8 mouse cellular contexts compared by ENCODE assay signal in genomic region chr17:67996097-67996768, GRCm38 (mm10). TPM values are rescaled to one million over a fixed set of nuclear protein-coding genes. Genes with fewer than 3 reads are reported as not detected.
A peak's percentile ranks its signal among the peaks of the same experiment; 100 is the strongest.
DNase-seq lines count a peak whose midpoint lies in the region; ATAC-seq and TF ChIP-seq lines count a peak whose summit lies in the region.

No protein-coding gene starts in this region.

- peaks cover 62% of the 10 kb centered on the region for H3K4me1 ChIP-seq in embryonic facial prominence, embryonic 10.5 days
- peaks cover 32% of the 10 kb centered on the region for H3K4me1 ChIP-seq in kidney, embryonic 15.5 days
- H3K4me1 ChIP-seq in neural tube, embryonic 15.5 days, result 0 out of 2 replicates have a peak, but pooled peaks cover 4% of the 10 kb centered on the region

- H3K36me3 ChIP-seq in embryonic facial prominence, embryonic 10.5 days (replicated peaks), result peaks cover 6% of the 10 kb centered on the region; the same call in 1 of the 2 replicates
- no peaks in the 10 kb centered on the region for H3K36me3 ChIP-seq in kidney, embryonic 15.5 days
- H3K36me3 ChIP-seq in myocyte (ENCODE audit: control insufficient read depth, insufficient read depth), result peaks cover 5% of the 10 kb centered on the region
- H3K36me3 ChIP-seq in neural tube, embryonic 15.5 days, result no peaks in the 10 kb centered on the region

- H3K4me2 ChIP-seq in kidney, embryonic 15.5 days, result peak overlapping the region; percentile 32
- peak overlapping the region; percentile 59 for H3K4me2 ChIP-seq in myocyte (ENCODE audit: low read depth)
- no peak overlapping the region for H3K4me2 ChIP-seq in neural tube, embryonic 15.5 days

- peak; percentile 26 for DNase-seq in kidney, adult 9 months
- DNase-seq in kidney, adult 18-20 months, result no peak
- peak; percentile 46 for DNase-seq in embryonic facial prominence, embryonic 10.5 days (ENCODE audit: low spot score)
- no peak for DNase-seq in cerebellum, adult 9-10 months
- no peak for DNase-seq in cerebellum, adult 18-20 months

- H3K27me3 ChIP-seq in embryonic facial prominence, embryonic 10.5 days (replicated peaks; ENCODE audit: low read depth, poor library complexity, severe bottlenecking), result no peaks in the 10 kb centered on the region
- H3K27me3 ChIP-seq in kidney, embryonic 15.5 days, result no peaks in the 10 kb centered on the region
- no peaks in the 10 kb centered on the region for H3K27me3 ChIP-seq in myocyte (ENCODE audit: control insufficient read depth, insufficient read depth, insufficient read length)
- no peaks in the 10 kb centered on the region for H3K27me3 ChIP-seq in neural tube, embryonic 15.5 days (replicated peaks)

- no peak overlapping the region for H3K9ac ChIP-seq in kidney, embryonic 15.5 days
- H3K9ac ChIP-seq in neural tube, embryonic 15.5 days (replicated peaks), result no peak overlapping the region

- 14% methylated on average over 14 of the region's 14 CpGs for WGBS in embryonic facial prominence, embryonic 10.5 days
- 8% methylated on average over 14 of the region's 14 CpGs for WGBS in kidney, embryonic 15.5 days
- WGBS in neural tube, embryonic 15.5 days, result 30% methylated on average over 14 of the region's 14 CpGs

- H3K4me3 ChIP-seq in embryonic facial prominence, embryonic 10.5 days, result peak overlapping the region; percentile 35
- H3K4me3 ChIP-seq in kidney, embryonic 15.5 days (replicated peaks), result no peak overlapping the region
- H3K4me3 ChIP-seq in myocyte, result no peak overlapping the region
- no peak overlapping the region for H3K4me3 ChIP-seq in neural tube, embryonic 15.5 days (replicated peaks)

- ATAC-seq in kidney, embryonic 15.5 days (replicated peaks; ENCODE audit: low FRiP score), result peak; percentile 84
- ATAC-seq in neural tube, embryonic 15.5 days (ENCODE audit: low FRiP score), result no peak

- peak overlapping the region; percentile 61 for H3K27ac ChIP-seq in embryonic facial prominence, embryonic 10.5 days (replicated peaks)
- H3K27ac ChIP-seq in kidney, embryonic 15.5 days, result peak overlapping the region; percentile 52
- H3K27ac ChIP-seq in neural tube, embryonic 15.5 days (replicated peaks), result no peak overlapping the region

- H3K79me2 ChIP-seq in myocyte (ENCODE audit: control insufficient read depth, insufficient read depth), result peaks cover 47% of the 10 kb centered on the region

- H3K9me3 ChIP-seq in embryonic facial prominence, embryonic 10.5 days, result no peaks in the 10 kb centered on the region
- H3K9me3 ChIP-seq in kidney, embryonic 15.5 days (replicated peaks), result no peaks in the 10 kb centered on the region
- no peaks in the 10 kb centered on the region for H3K9me3 ChIP-seq in neural tube, embryonic 15.5 days (replicated peaks)

- H3ac ChIP-seq in myocyte (ENCODE audit: control insufficient read depth, insufficient read length), result no peak overlapping the region

- TF ChIP-seq POLR2A in myocyte (IDR thresholded peaks at IDR 0.05; ENCODE audit: insufficient read length, low read depth), result no peak

TF ChIP-seq in myocyte, 11 proteins besides CTCF, POLR2A, EP300 and RAD21:
- TF ChIP-seq USF1 (IDR thresholded peaks at IDR 0.05; ENCODE audit: low read depth) (peak; percentile 58), SRF (IDR thresholded peaks at IDR 0.05; ENCODE audit: control insufficient read depth, insufficient read length, low read depth) (no peak), MYOG (IDR thresholded peaks at IDR 0.05; ENCODE audit: control insufficient read depth in 1 of 3, insufficient read depth in 1 of 3, insufficient read length in 2 of 3, low read depth in 2 of 3) (peak in 2 of 3 experiments; percentile 7 to 82), TCF12 (IDR thresholded peaks at IDR 0.05; ENCODE audit: insufficient read depth, poor library complexity, severe bottlenecking) (peak; percentile 77), MYOD1 (IDR thresholded peaks at IDR 0.05; ENCODE audit: control insufficient read depth in 1 of 3, insufficient read length in 2 of 3, low read depth in 2 of 3) (peak; percentile 83 to 89 (median 84)), MAX (IDR thresholded peaks at IDR 0.05; ENCODE audit: low read depth) (no peak)

RNA-seq across cellular contexts. Expression of gene Arhgap28, which starts 7.7 kb away (rescaled TPM):
- 55.7 and 57.5 TPM in 2 replicates for polyA plus RNA-seq in embryonic facial prominence, embryonic 10.5 days (2016; fragmentation: Nextera tagmentation; extraction: Ambion mirVana)
- polyA plus RNA-seq in kidney, embryonic 15.5 days (2015; fragmentation: Nextera tagmentation; extraction: Ambion mirVana), result 22.1 and 26.0 TPM in 2 replicates
- 19.8 TPM for polyA plus RNA-seq in myocyte (2012; fragmentation: generic; extraction: Trizol)
- 8.9 and 11.3 TPM in 2 replicates for polyA plus RNA-seq in neural tube, embryonic 15.5 days (2015; fragmentation: Nextera tagmentation; extraction: Ambion mirVana)

Comparison
In these comparisons a context has a peak if more than half of its experiments do, and no peak if none do; other contexts are left out.
1. DNase-seq: peak in kidney, adult 9 months (single experiment) and embryonic facial prominence, embryonic 10.5 days (single experiment); none in kidney, adult 18-20 months (single experiment), cerebellum, adult 9-10 months (single experiment) and cerebellum, adult 18-20 months (0 of 2).